Mouse (Mus musculus) CD4-positive, CD25-positive, alpha-beta regulatory T cell, adult 9 weeks (primary cell): Measurements from ENCODE around the gene Git1. TPM values are rescaled to one million over a fixed set of nuclear protein-coding genes. Genes with fewer than 3 reads are reported as not detected.

Source experiments
- polyA plus RNA-seq: library from polyadenylated mRNA; unstranded; fragments of 100-300 nt; shearing (Covaris generic); gene quantifications from one replicate; pipeline ENCODE4 v1.2.1, GENCODE M21; 2017

Gene Git1
- 6.9 TPM for polyA plus RNA-seq

DNA sequence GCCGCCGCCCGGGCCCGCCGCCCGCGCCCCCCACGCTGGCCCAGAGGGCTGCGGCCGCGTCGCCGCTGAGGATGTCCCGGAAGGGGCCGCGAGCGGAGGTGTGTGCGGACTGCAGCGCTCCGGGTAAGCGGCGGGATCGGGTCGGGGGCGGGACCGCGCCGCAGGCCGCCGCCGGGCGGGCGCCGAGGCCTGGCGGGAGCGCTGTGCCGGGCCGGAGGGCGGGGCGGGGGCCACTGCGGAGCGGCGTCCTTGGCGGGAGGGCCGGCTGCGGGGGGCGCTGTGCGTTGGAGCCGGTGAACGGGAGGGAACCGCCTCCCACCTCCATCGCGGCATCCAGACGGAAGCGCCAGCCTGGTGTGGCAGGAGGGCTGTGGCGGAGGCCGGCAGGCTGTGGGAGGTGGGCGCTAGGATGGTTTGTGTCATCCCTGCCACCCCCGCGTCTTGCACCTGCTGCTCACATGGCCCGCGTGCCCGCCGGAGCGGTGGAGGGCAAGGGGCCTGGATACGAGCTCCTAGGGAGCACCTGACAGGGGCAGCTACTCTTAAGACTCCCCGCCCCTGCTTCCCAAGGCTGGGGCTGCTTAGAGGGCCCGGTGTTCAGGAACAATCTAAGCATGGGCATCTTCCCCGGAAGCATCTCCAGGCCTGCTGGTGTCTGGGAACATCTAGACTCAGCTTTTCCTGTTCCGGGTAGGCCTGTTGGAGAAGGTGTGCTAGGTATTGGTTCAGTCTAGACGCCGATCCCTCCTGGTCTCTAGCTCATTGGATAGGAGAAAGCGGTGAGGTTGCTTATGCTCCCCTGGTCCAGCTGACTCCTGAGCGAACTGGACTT lies at the start of gene Git1:
Gene Git1, plus strand, starts transcription at position 51 of the 832 bp plus-strand sequence.

DNA sequence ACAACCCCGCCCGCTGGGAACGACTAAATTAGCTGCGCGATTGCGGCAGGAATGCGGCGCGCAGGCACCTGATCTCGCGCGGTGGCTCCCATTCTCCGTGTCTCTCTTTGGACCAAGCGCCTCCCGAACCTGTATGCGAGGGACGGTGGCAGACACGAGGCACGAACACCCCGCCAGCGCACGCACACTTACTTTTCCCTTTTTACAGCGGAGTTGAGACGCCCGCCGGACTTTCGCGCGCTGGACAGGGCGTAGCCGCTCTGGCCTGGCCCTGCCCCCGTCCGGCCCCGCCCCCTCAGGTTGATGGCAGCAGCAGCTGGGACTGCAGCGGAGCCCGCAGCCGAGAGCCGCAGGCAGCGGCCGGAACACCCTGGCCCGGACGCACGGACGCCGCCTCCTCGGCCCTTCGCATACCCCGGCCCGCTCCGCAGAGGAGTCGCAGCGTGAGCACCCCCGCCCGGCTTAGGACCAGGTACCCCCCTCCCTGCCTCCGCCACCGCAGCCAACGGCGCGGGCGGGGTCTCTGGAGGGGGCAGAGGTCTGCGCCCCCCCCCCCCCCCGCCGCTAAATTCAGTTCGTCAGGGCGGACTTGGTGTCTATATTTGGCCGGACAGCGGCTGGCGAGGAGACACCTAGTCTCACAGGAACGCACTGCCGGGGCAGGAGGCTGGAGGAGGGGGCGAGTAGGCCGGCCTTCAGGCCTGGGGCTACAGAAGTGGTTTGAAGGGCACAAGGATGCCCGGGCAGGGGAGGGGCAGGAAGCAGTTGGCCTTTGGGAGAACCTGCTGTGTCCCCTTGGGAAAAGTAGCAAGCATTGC lies 30.9 kb upstream of the Git1 start, which contains the start of gene Coro6:
Gene Coro6, plus strand, starts transcription at position 129 of the 818 bp plus-strand sequence.

DNA sequence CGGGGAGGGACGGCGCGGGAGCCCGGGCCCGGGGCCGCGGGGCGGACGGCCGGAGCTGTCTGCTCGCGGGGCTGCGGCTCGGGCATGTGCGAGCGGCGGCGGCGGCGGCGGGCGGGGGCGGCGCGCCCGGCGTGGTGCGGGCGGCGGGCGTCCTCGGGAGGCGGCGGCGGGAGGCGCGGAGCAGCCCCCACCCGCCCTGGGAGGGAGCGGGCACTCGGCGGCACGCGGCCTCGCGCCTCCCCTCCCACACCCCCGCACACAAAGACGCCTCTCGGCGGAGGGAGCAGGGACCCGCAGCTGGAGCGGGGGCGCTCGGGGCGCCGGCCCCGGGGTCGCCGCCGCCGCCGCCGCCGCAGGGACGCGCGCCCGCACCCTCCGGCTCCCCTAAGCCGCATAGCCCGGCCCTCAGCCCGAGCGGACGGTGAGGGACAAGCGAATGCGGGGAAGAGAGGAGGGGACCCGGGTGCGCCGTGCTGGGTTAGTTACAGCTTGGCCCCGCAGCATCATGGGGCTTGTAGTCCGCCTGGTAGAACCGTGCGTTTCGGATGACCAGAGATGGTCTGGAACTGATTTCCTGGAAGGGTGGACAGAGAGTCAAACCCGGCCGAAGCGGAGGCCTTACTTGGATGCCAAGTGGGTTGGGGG lies 3.6 kb upstream of the Git1 start, which contains the start of gene Ankrd13b:
Gene Ankrd13b, minus strand, starts transcription at position 88 of the 645 bp plus-strand sequence.

DNA sequence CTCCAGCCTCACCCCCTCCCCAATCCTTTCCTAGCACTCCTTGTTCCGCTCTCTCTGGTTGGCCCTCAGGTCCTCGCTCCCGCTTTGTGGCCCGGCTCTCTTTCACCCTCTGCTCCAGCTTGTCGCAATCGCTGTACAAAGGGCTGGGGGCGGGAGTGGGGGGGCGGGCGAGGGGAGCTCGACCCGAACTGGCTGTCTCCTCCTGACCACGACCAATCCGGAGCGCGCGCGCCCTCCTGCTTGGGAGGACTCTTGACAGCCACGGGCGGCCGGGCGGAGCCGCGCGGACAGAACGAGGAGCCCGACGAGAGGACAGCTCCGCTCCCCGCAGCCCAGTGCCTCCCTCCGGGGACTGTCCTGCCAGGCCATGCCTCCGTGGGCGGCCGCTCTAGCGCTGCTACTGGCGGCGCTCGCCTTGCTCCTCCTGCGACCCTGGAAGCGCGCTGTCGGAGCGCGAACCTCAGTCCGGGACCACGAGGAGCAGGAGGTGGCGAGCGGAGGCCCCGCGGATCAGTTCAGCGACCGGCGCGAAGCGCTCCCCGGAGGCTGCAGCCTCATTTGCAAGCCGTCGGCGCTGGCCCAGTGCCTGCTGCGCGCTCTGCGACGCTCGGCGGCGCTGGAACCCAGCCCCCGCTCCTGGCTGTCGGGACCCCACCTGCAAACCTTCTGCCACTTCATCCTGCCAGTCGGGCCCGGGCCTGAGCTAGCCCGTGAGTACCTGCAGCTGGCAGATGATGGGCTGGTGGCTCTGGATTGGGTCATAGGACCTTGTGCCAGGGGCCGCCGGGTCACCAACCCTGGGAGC lies 21.7 kb downstream of the Git1 start, which contains the start of gene Abhd15:
Gene Abhd15, plus strand, starts transcription at position 290 of the 805 bp plus-strand sequence.

DNA sequence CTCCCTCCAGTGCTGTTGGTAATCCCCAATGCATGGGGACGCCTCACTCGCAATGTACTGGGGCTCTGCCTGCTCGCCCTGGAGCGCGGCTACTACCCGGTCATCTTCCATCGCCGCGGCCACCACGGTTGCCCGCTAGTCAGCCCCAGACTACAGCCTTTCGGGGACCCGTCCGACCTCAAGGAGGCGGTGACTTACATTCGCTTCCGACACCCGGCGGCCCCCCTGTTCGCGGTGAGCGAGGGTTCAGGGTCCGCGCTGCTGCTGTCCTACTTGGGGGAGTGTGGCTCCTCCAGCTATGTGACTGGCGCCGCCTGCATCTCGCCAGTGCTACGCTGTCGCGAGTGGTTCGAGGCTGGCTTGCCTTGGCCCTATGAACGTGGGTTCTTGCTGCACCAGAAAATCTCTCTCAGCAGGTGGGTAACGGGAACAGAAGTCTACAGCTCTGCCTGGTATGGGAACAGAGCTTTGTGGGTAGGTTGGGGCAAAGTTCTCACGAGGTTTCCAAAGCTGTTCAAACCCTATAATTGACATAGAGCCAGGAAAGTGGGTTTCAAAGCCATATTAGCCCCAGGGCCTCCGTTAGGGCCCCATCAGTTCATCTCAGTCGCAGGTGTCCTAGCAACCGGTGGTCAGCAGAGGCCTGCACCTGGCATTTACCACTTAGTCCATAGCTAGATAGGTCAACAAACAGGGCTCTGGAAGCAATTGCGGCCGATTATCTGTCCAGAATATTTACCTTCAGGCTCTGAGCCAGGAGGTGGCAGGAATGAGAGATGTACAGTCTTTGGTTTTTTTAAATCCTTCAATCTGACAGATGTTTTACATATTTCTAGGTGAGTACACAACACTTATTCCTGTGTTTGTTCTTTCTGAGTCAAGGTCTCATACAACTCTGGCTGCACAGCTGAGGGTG lies 22.5 kb downstream of the Git1 start, which contains the start of gene Trp53i13:
Gene Trp53i13, minus strand, starts transcription at position 344 of the 916 bp plus-strand sequence.

DNA sequence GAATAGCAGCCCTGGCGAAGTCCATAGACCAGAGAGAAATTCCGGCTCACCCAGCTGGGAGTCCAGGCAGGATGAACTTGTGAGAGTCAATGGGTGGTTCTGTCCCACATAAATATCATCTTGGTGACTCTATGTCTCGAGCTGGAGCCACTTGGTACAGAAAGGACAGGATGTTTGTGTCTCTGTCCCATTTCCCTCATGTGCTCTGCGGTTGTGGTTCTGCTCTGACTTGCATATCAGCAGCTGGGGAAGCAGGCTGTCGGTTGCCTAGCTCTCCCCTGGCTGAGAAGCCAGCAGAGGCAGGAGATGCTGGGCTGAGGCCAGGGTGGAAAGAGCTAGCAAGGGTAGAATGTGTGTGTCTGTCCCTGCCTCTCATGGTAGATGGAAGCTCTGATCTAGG lies 25.7 kb downstream of the Git1 start, which contains the start of gene Gm10392:
Gene Gm10392, minus strand, starts transcription at position 156 of the 400 bp plus-strand sequence.

Other genes starting within 250 kb of the Git1 start
- gene Coro6, start 31.2 kb upstream of the Git1 start, polyA plus RNA-seq = not detected
- gene Ankrd13b, start 3.9 kb upstream of the Git1 start, polyA plus RNA-seq = 0.76 TPM
- gene Abhd15, start 21.6 kb downstream of the Git1 start, polyA plus RNA-seq = 1.9 TPM
- 17.0 TPM for gene Trp53i13, start 22.4 kb downstream of the Git1 start, polyA plus RNA-seq
- gene Gm10392, start 25.6 kb downstream of the Git1 start, polyA plus RNA-seq = 0.73 TPM
- 7.1 TPM for gene Taok1, start 114.3 kb downstream of the Git1 start, polyA plus RNA-seq
- 83.4 TPM for gene Nufip2, start 192.6 kb downstream of the Git1 start, polyA plus RNA-seq
- 0.20 TPM for gene Cryba1, start 231.7 kb downstream of the Git1 start, polyA plus RNA-seq